Mouse (Mus musculus): ENCODE results near the gene Mrps35. TPM values are rescaled to one million over a fixed set of nuclear protein-coding genes. Genes with fewer than 3 reads are reported as not detected.

Mrps35 gene
- total RNA-seq (2017): 52.8 to 89.4 TPM (median 63.5 TPM) in 3 replicates

DNA sequence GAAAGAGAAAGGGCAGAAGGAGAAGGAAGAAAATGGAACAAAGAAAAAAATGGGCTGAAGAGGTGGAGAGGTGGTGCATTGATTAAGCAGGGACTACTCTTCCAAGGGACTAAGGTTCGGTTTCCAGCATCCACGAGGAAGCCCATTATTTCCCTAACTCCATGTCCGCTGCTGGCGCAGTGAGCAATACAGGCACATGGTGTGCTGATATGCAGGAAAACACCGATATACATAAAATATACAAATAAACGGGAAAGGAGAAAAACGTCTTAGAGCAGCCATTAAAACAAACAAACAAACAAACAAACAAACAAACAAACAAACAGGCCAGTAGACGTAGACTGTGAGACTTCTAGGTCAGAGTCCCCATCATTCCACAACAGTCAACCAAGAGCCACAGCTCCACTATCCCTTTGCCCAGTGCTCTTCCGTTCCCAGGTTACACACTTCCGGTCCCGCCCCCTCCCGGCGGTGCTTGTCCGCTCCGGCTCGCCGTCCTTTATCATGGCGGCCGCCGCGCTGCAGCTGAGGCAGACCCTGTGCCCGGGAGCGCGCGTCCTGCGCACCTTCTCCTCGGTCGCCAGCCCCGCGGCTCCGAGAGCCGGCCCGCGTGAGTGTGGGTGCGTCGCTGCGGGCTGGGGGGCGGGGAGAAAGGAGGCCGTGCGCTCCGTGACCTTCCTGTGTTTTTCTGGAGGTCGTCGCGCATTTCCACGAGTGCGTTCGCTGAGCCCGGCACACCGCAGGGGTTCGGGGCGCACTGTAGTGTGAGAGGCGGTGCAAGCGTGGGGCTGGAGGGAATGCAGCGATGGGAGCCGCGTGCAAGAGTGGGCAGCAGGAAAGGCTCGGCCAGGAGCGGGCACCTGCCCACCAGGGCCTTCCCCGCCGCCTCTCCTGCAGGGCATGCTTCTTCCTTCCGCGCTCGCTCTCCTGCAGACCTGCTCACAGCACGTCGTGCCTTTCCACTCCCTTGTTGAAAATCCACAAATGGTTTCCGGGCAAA, at the start of gene Mrps35:
TSS of gene Mrps35 (plus strand) at position 474 of the 1,000 bp plus-strand sequence.
- ATAC-seq (replicated peaks; ENCODE audit: insufficient number of reproducible peaks, low FRiP score, low TSS enrichment, poor library complexity, severe bottlenecking): peak; percentile 97

- ATAC-seq (replicated peaks; ENCODE audit: insufficient number of reproducible peaks, low FRiP score, low TSS enrichment, poor library complexity, severe bottlenecking): no peak
Observed at GRCm38 (mm10) chr6:146994236-146994635, 48.3 kb upstream of the Mrps35 start.

DNA sequence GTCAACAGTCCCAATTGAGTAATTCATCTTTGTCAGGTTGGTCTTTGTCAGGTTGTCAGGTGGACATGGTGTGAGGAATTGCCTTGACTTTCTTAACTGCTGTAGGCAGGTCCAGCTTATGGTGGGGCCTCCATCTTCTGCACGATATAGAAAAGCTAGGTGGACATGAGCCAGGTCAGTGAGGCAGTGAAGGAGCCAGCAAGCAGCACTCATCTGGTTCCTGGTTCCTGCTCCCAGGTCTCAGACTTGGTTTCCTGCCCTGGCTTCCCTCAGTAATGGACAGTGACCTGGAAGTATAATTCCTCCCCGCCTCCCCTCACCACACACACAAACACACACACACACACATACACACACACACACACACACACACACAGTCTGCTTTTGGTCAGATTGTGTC, 47.2 kb upstream of the Mrps35 start:
- no peak for ATAC-seq (replicated peaks; ENCODE audit: insufficient number of reproducible peaks, low FRiP score, low TSS enrichment, poor library complexity, severe bottlenecking)

- no peak for ATAC-seq (replicated peaks; ENCODE audit: insufficient number of reproducible peaks, low FRiP score, low TSS enrichment, poor library complexity, severe bottlenecking)
Observed at GRCm38 (mm10) chr6:146995878-146996277, 46.7 kb upstream of the Mrps35 start.

- ATAC-seq (replicated peaks; ENCODE audit: insufficient number of reproducible peaks, low FRiP score, low TSS enrichment, poor library complexity, severe bottlenecking): no peak
Observed at GRCm38 (mm10) chr6:146997006-146997405, 45.6 kb upstream of the Mrps35 start.

- ATAC-seq (replicated peaks; ENCODE audit: insufficient number of reproducible peaks, low FRiP score, low TSS enrichment, poor library complexity, severe bottlenecking): no peak
Observed at GRCm38 (mm10) chr6:146998710-146999109, 43.9 kb upstream of the Mrps35 start.

- ATAC-seq (replicated peaks; ENCODE audit: insufficient number of reproducible peaks, low FRiP score, low TSS enrichment, poor library complexity, severe bottlenecking): no peak
Observed at GRCm38 (mm10) chr6:146999302-146999701, 43.3 kb upstream of the Mrps35 start.

DNA sequence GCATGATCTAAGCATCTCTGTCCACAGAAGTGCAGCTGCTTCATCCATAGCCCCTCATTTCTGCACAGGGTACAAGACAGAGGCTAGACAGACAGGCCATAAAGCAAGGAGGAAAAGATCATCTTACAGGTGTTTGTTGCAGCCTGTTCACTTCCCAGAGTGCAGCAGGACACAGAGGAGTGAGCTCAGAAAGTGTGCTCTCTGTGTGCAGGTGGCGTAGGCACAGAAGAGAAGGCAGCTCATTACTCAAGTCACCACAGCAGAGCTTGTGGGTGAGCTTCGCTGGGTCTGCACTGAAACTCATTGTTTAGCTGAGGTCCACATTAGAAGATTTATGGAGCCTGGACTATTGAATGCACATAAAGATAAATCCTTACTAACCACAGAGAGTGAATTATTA, 42.8 kb upstream of the Mrps35 start:
- ATAC-seq (replicated peaks; ENCODE audit: insufficient number of reproducible peaks, low FRiP score, low TSS enrichment, poor library complexity, severe bottlenecking): no peak

GRCm38 (mm10) chr6:147008148-147008547, 34.4 kb upstream of the Mrps35 start:
- no peak for ATAC-seq (replicated peaks; ENCODE audit: insufficient number of reproducible peaks, low FRiP score, low TSS enrichment, poor library complexity, severe bottlenecking)

DNA sequence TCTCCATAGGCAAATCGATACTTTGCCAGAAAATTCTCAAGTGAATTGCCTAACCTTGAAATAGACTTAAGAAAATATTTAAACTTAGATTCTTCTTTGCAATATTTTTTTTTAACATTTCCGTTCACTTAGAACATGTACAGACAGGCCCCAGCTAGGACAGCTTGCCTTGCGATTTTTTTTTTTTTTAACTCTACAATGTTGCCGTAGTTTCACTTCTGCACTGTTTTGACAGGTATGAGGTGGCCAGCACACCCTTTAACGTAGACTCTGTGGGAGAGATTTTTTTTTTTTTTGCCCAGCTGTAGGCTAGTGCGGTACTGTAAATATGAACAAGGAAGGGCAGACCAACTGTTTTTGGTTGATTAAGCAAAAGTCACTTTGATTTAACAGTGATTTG, 32.2 kb upstream of the Mrps35 start:
- ATAC-seq (replicated peaks; ENCODE audit: insufficient number of reproducible peaks, low FRiP score, low TSS enrichment, poor library complexity, severe bottlenecking): no peak

GRCm38 (mm10) chr6:147010811-147011520, 31.6 kb upstream of the Mrps35 start:
- no peak for ATAC-seq (replicated peaks; ENCODE audit: insufficient number of reproducible peaks, low FRiP score, low TSS enrichment, poor library complexity, severe bottlenecking)

DNA sequence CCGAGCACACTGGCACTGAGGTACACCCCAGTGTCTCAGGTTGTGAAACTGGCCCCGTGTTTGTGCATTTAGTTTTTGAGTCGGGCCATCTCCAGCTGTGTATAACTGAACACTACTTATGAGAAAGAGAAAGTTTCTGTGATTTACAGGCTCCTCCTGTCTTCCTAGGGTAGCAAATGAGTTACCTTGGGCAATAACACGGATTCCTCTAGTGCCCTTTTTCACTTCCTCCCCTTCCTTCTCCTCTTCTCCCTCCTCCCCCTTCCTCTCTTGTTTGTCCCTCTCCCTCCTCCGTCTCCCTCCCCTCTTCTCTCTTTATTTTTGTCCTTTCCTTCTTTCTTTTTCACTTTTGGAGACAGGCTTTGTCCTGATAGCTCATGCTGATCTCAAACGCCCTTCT, 31.0 kb upstream of the Mrps35 start:
- no peak for ATAC-seq (replicated peaks; ENCODE audit: insufficient number of reproducible peaks, low FRiP score, low TSS enrichment, poor library complexity, severe bottlenecking)

DNA sequence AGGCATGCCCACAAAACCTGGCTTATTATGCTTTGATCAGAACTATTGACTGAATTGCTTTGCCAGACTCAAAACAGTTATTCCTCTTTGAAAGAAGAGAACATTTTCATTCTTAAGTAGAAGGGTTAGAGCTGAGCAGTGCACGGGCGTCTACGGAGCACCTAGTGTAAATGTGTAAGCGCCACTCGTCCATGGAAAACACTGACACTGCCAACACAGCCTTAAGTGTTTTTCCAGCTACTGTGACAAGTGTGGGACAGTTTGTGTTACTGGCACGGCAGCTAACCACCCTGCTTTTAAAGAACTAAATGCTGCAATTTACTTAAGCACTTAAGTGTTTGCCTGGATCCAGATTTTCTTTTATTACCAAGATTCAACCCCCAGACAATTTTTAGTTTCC, 30.6 kb upstream of the Mrps35 start:
- ATAC-seq (replicated peaks; ENCODE audit: insufficient number of reproducible peaks, low FRiP score, low TSS enrichment, poor library complexity, severe bottlenecking): no peak

DNA sequence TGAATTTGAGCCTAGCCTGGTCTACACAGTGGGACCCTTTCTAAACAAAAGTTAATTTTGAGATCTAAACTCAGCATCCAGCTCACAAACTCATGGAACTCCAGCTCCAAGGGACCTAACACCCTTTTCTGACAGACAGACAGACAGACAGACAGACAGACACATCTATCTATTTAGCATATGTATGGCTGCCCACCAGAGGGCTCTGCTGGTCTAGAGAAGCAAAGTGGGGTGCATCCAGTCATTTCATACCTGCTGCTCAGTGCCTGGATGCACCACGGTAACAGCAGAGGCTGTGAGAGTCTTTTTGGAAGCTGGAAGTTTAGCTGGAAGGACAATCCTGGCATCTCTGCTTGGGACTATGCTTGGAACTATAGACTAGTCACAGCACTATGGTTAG, 29.0 kb upstream of the Mrps35 start:
- no peak for ATAC-seq (replicated peaks; ENCODE audit: insufficient number of reproducible peaks, low FRiP score, low TSS enrichment, poor library complexity, severe bottlenecking)

DNA sequence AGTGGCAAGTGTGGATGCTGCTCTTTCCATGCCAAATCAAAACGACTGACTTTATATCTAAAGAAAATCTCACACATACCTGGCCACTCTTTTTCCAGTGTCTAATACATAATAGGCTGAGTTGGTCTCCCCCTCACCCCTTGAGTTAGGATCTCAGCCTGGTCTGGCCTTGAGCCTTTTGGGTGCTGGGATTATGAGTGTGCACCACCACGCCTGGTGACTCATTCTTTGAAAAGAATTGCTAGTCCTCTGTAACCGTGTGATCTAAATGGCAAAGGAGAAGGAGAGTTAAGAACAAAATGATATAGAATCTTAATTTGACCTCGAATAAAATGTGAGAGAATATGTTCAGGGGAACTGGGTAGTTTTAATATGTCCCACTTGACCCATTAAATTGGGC, 24.7 kb upstream of the Mrps35 start:
- no peak for ATAC-seq (replicated peaks; ENCODE audit: insufficient number of reproducible peaks, low FRiP score, low TSS enrichment, poor library complexity, severe bottlenecking)

DNA sequence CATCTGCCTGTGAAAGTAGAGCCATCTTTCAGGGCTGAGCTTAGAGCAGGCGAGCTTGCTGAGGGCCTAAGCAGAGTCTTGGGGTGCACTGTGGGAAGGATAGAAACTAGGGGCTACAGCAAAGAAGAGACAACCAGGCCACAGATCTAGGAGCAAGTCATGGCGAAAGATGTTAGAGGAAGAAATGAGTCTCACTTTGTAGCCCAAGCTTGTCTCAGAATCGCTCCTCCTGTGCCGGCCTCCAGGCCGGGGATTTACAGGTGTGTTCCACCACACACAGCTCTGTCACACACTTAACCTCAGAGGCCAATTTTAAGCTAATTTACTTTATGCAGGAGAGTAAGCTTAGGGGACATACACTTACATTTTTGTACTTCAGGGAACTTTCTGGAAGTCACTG, 24.2 kb upstream of the Mrps35 start:
- no peak for ATAC-seq (replicated peaks; ENCODE audit: insufficient number of reproducible peaks, low FRiP score, low TSS enrichment, poor library complexity, severe bottlenecking)

DNA sequence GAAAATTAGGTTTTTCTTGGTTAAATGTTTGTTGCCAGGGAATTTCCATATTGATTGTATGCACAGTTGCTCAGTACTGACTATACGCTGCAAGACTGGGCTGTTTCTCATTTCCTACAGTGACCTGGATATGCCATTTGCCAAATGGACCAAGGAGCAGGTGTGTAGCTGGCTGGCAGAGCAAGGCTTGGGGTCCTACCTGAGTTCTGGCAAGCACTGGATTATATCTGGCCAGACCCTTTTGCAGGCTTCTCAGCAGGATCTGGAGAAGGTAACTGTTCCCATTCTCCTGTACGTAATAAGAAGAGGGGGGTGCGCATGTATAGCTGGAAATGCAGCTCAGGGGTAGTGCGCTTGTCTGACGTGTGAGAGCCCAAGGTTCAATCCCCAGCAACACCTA, 21.4 kb upstream of the Mrps35 start:
- no peak for ATAC-seq (replicated peaks; ENCODE audit: insufficient number of reproducible peaks, low FRiP score, low TSS enrichment, poor library complexity, severe bottlenecking)

- no peak for ATAC-seq (replicated peaks; ENCODE audit: insufficient number of reproducible peaks, low FRiP score, low TSS enrichment, poor library complexity, severe bottlenecking)
Observed at GRCm38 (mm10) chr6:147022375-147023132, 20.0 kb upstream of the Mrps35 start.

GRCm38 (mm10) chr6:147023133-147023395, 19.5 kb upstream of the Mrps35 start:
- no peak for ATAC-seq (replicated peaks; ENCODE audit: insufficient number of reproducible peaks, low FRiP score, low TSS enrichment, poor library complexity, severe bottlenecking)
